Mouse (Mus musculus) pancreas, adult 10 weeks (tissue): ENCODE results near the gene Gm17374. TPM values are rescaled to one million over a fixed set of nuclear protein-coding genes. Genes with fewer than 3 reads are reported as not detected.

ENCODE experiments used
- polyA plus RNA-seq: library from polyadenylated mRNA; stranded (reverse); fragments of 350-450 nt; fragmentation: Illumina TruSeq; extraction: RNeasy Lipid Tissue Mini Kit (QIAGEN cat#74804); gene quantifications from one replicate; pipeline ENCODE4 v1.2.3, GENCODE M21; 2015; ENCODE audit warnings: low read depth, low replicate concordance; ENCODE audit not compliant: insufficient read depth

The Gm17374 gene
- not detected for polyA plus RNA-seq

GRCm38 (mm10) chr2:140151743-140152142, at the start of gene Gm17374:
TSS of gene Gm17374 (plus strand) at chr2:140152043.

GRCm38 (mm10) chr2:140170127-140170802, 18.4 kb downstream of the Gm17374 start, which contains the start of the genes Esf1 and Ndufaf5:
TSS of gene Esf1 (minus strand) at chr2:140170564.
TSS of gene Ndufaf5 (plus strand) at chr2:140170649.

Other genes starting within 250 kb of the Gm17374 start
- gene Tasp1, start 85.2 kb upstream of the Gm17374 start, polyA plus RNA-seq = 2.8 TPM
- gene Esf1, start 18.5 kb downstream of the Gm17374 start, polyA plus RNA-seq = 7.1 TPM
- 3.5 TPM for gene Ndufaf5, start 18.6 kb downstream of the Gm17374 start, polyA plus RNA-seq
- not detected for gene Sel1l2, start 237.7 kb downstream of the Gm17374 start, polyA plus RNA-seq
- 3.3 TPM for gene Macrod2, start 243.3 kb downstream of the Gm17374 start, polyA plus RNA-seq